ENCODE assay signal across 26 mouse cellular contexts in genomic region chr11:90576282-90576972, GRCm38 (mm10).
A peak's percentile ranks its signal among the peaks of the same experiment; 100 is the strongest.
DNase-seq lines count a peak whose midpoint lies in the region; ATAC-seq lines count a peak whose summit lies in the region.
"Had no signal": no experiment of that assay in that cellular context is flagged by ENCODE, and none has a peak within 500 bp of the region (broad histone marks: within the 10 kb centered on the region; RNA-seq: fewer than 3 reads in every experiment).

No protein-coding gene starts in this region.

- DNase-seq in 416B (ENCODE audit: low read depth), result peak; percentile 87
- no peak for DNase-seq in layer of hippocampus, adult 11-12 months (ENCODE audit: low spot score)
- DNase-seq in adrenal gland, postnatal 36 days, result no peak
- no peak for DNase-seq in midbrain, embryonic 11.5 days (ENCODE audit: low spot score, missing footprints)
- DNase-seq: adrenal gland, adult 8-10 months; adrenal gland, postnatal 25 days; B cell, adult 2 months; cerebellum, adult 11 months; cerebellum, adult 2 months; cerebellum, adult 9-11 months; cerebellum, postnatal 25 days; gastrocnemius, postnatal 25 days; heart, postnatal 10 days; heart, postnatal 4 days had no signal

- H3K27ac ChIP-seq in midbrain, embryonic 11.5 days (ENCODE audit: low read depth, low read length), result no peak overlapping the region
- H3K27ac ChIP-seq: embryonic facial prominence, embryonic 12.5 days; embryonic facial prominence, embryonic 15.5 days; forebrain, embryonic 15.5 days; hindbrain, embryonic 14.5 days; hindbrain, postnatal 0 days; intestine, embryonic 15.5 days had no signal

- 93% methylated on average over 8 of the region's 8 CpGs for WGBS in midbrain, embryonic 11.5 days

- H3K4me1 ChIP-seq in midbrain, embryonic 11.5 days (ENCODE audit: control insufficient read depth, insufficient read depth, low read length), result no peaks in the 10 kb centered on the region
- H3K4me1 ChIP-seq: embryonic facial prominence, embryonic 12.5 days; embryonic facial prominence, embryonic 15.5 days; forebrain, embryonic 15.5 days had no signal

- no peak overlapping the region for H3K4me2 ChIP-seq in midbrain, embryonic 11.5 days
- H3K4me2 ChIP-seq: embryonic facial prominence, embryonic 12.5 days; embryonic facial prominence, embryonic 15.5 days; forebrain, embryonic 15.5 days; heart, embryonic 12.5 days; heart, embryonic 15.5 days; hindbrain, embryonic 14.5 days; intestine, embryonic 15.5 days had no signal

- peak; percentile 71 for ATAC-seq in CD4-positive, CD25-positive, alpha-beta regulatory T cell, adult 4 months
- peak; percentile 36 for ATAC-seq in activated CD4-positive, CD25-positive, alpha-beta regulatory T cell, adult 4 months
- ATAC-seq in megakaryocyte progenitor cell, adult 5-6 weeks (replicated peaks; ENCODE audit: poor library complexity), result peak; percentile 78
- no peak for ATAC-seq in midbrain, embryonic 11.5 days (ENCODE audit: low FRiP score)
- no peak for ATAC-seq in monocyte, adult 5-6 weeks (replicated peaks; ENCODE audit: insufficient number of reproducible peaks, low FRiP score, low TSS enrichment, poor library complexity, severe bottlenecking)
- ATAC-seq: forebrain, embryonic 15.5 days; hindbrain, postnatal 0 days had no signal

- no peak overlapping the region for H3K4me3 ChIP-seq in midbrain, embryonic 11.5 days (ENCODE audit: low read depth, low read length)
- H3K4me3 ChIP-seq: embryonic facial prominence, embryonic 12.5 days; embryonic facial prominence, embryonic 15.5 days; forebrain, embryonic 15.5 days; heart, embryonic 12.5 days; heart, embryonic 15.5 days; intestine, embryonic 15.5 days had no signal

- no peak overlapping the region for H3K9ac ChIP-seq in midbrain, embryonic 11.5 days (ENCODE audit: low read length)
- H3K9ac ChIP-seq: embryonic facial prominence, embryonic 12.5 days; embryonic facial prominence, embryonic 15.5 days; forebrain, embryonic 15.5 days; heart, embryonic 12.5 days; heart, embryonic 15.5 days; hindbrain, embryonic 14.5 days; intestine, embryonic 15.5 days had no signal

- H3K36me3 ChIP-seq in midbrain, embryonic 11.5 days (ENCODE audit: control insufficient read depth, insufficient read depth, low read length), result 0 out of 2 replicates have a peak, but pooled peaks cover 2% of the 10 kb centered on the region
- H3K36me3 ChIP-seq: intestine, embryonic 15.5 days had no signal

- no peaks in the 10 kb centered on the region for H3K9me3 ChIP-seq in midbrain, embryonic 11.5 days (ENCODE audit: control insufficient read depth, low read length)
- H3K9me3 ChIP-seq: embryonic facial prominence, embryonic 12.5 days; embryonic facial prominence, embryonic 15.5 days; forebrain, embryonic 15.5 days; heart, embryonic 12.5 days; heart, embryonic 15.5 days; intestine, embryonic 15.5 days had no signal

- H3K27me3 ChIP-seq in midbrain, embryonic 11.5 days (ENCODE audit: control insufficient read depth, insufficient read depth, low read length), result no peaks in the 10 kb centered on the region
- H3K27me3 ChIP-seq: embryonic facial prominence, embryonic 12.5 days; embryonic facial prominence, embryonic 15.5 days; forebrain, embryonic 15.5 days; heart, embryonic 12.5 days; heart, embryonic 15.5 days; intestine, embryonic 15.5 days had no signal

Comparison
In these comparisons a context has a peak if more than half of its experiments do, and no peak if none do; other contexts are left out.
1. ATAC-seq: peak in CD4-positive, CD25-positive, alpha-beta regulatory T cell, adult 4 months (single experiment), activated CD4-positive, CD25-positive, alpha-beta regulatory T cell, adult 4 months (single experiment) and megakaryocyte progenitor cell, adult 5-6 weeks (single experiment); none in midbrain, embryonic 11.5 days (single experiment) and monocyte, adult 5-6 weeks (single experiment).